Mouse (Mus musculus) brown adipose tissue, adult 24 weeks (tissue): Measurements from ENCODE around the gene Klhl40. TPM values are rescaled to one million over a fixed set of nuclear protein-coding genes. Genes with fewer than 3 reads are reported as not detected.

Experiments used
- H3K27ac ChIP-seq: fragments of 200-500 bp; replicated peaks from 2 replicates; pipeline ENCODE4 v1.5.1; 2012; ENCODE audit warnings: low read depth, mild to moderate bottlenecking, low read length
- H3K4me1 ChIP-seq: fragments of 200-500 bp; 2 replicates; pipeline ENCODE4 v1.6.1; 2012; ENCODE audit warnings: low read length, mixed read lengths; ENCODE audit not compliant: control insufficient read depth, insufficient read depth, insufficient read length
- H3K4me3 ChIP-seq: fragments of 200-500 bp; 2 replicates; pipeline ENCODE4 v1.5.1; 2012; ENCODE audit warnings: low read depth, mild to moderate bottlenecking, low read length, moderate library complexity; ENCODE audit not compliant: insufficient read depth
- polyA plus RNA-seq: library from polyadenylated mRNA; stranded (reverse); fragments of >200 nt; gene quantifications from 2 replicates; pipeline ENCODE4 v1.2.4, GENCODE M21; 2012; ENCODE audit not compliant: missing spikeins, insufficient read depth, insufficient read length

Klhl40 gene
- polyA plus RNA-seq, 1 experiment = 1.4 TPM

- no peak overlapping the region for H3K27ac ChIP-seq
- H3K4me1 ChIP-seq = no peaks in the 10 kb centered on the region; the same call in 1 of the 2 replicates
- H3K4me3 ChIP-seq = no peak overlapping the region
Measured at GRCm38 (mm10) chr9:121762248-121762647, 15.2 kb upstream of the Klhl40 start.

DNA sequence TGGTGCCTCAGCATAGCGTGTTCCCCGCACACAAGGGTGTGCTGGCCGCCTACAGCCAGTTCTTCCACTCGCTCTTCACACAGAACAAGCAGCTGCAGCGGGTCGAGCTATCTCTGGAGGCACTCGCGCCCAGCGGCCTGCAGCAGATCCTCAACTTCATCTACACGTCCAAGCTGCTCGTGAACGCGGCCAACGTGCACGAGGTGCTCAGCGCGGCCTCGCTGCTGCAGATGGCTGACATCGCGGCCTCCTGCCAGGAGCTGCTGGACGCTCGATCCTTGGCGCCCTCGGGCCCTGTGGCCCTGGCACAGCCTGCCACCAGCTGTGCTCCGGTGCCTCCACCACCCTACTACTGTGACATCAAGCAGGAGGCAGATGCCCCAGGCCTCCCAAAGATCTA is 14.6 kb upstream of the Klhl40 start:
- no peak overlapping the region for H3K4me3 ChIP-seq
- no peak overlapping the region for H3K27ac ChIP-seq
- no peaks in the 10 kb centered on the region; the same call in 1 of the 2 replicates for H3K4me1 ChIP-seq

- Histone ChIP-seq H3K4me1 (no peaks in the 10 kb centered on the region; the same call in 1 of the 2 replicates), H3K4me3 (no peak overlapping the region), H3K27ac (no peak overlapping the region)
Measured at GRCm38 (mm10) chr9:121763716-121764115, 13.7 kb upstream of the Klhl40 start.

GRCm38 (mm10) chr9:121765166-121765855 is 12.1 kb upstream of the Klhl40 start:
- Histone ChIP-seq H3K4me1 (no peaks in the 10 kb centered on the region; the same call in 1 of the 2 replicates), H3K4me3 (no peak overlapping the region), H3K27ac (no peak overlapping the region)

DNA sequence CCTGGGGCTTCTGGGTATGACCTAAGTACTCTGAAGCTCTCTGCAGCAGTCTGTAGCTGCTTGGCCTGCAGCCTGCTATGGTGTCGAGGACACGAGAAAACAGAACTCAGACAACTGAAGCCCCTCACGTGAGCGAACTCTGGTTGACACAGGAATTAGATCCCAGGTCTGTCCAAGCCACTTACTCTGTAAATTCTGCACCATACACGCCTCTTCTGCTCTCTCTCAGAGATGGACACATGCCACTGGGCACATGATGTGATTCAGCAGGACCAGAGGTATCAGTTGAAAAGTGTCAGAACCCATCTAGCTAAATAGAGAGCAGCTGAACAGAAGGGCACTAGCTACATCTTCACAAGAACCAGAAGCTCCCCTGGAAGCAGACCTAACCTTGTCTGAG is 5.0 kb upstream of the Klhl40 start:
- H3K27ac ChIP-seq = no peak overlapping the region

GRCm38 (mm10) chr9:121775951-121776350 is 1.5 kb upstream of the Klhl40 start:
- Histone ChIP-seq H3K27ac (no peak overlapping the region), H3K4me1 (no peaks in the 10 kb centered on the region), H3K4me3 (no peak overlapping the region)

More for the DNA sequence above, 5.0 kb upstream of the Klhl40 start:
- no peak overlapping the region for H3K4me3 ChIP-seq
- no peaks in the 10 kb centered on the region for H3K4me1 ChIP-seq

DNA sequence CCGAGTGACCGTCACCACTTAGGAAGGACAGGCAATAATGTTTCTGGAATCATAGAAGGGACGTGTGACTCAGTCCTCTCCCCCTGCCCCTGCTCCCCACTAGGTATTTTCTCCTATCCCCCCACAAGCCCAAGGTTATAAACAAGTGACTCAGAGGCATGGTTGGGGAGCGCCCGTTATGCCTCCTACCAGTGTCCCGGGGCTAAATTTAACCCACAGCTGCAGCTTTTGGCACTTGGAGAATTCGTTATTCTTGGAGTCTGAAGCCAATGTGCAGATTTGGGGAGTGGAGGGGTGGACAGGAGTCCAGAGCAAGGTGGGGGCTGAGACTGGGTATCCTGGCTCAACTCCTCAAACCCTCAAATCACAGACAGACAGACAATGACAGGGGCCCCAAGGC is 896 bp upstream of the Klhl40 start:
- no peak overlapping the region for H3K27ac ChIP-seq
- no peak overlapping the region for H3K4me3 ChIP-seq
- no peaks in the 10 kb centered on the region for H3K4me1 ChIP-seq

GRCm38 (mm10) chr9:121778066-121778624 is 738 bp downstream of the Klhl40 start:
- no peak overlapping the region for H3K27ac ChIP-seq
- H3K4me3 ChIP-seq = no peak overlapping the region

DNA sequence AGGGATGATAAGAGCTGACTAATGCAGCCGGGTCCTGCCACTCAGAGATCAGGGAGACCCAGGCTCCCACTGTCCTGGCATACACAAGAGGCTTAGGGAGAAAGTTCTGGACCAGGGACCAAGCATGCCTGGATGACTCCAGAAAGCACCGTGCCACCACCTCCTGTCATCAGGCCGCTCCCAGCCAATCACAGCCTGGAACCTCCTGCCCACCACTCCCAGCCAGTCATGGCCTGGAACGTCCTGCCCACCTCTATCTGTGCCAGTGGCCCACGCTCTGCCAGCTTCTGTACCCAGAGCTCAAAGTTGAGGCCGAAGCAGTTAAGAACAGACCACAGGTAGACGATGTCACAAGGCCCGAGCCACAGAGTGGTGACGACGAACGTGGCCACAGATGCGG is 7.4 kb downstream of the Klhl40 start:
- no peak overlapping the region for H3K27ac ChIP-seq
- H3K4me1 ChIP-seq = no peaks in the 10 kb centered on the region

More at GRCm38 (mm10) chr9:121778066-121778624, 738 bp downstream of the Klhl40 start:
- no peaks in the 10 kb centered on the region for H3K4me1 ChIP-seq

DNA sequence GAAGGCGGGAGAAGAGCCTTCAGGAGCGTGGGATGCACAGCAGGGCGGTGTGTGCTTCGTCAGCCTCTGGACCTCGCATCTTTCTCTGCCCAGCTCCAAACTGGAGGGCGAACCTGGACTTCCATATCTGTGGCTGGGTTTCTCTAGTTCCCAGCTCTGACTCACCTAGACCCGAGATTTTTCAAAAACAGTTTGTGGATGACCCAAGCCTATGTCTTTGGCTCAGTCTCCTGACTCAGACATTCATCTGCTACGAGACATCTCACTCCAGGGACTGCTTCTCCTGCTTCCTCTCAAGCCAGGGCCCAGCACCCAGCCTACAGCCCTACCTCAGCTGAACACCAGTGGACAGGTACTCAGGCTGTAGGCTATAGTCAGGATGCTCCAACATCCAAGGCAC is 7.9 kb downstream of the Klhl40 start:
- Histone ChIP-seq H3K4me1 (no peaks in the 10 kb centered on the region), H3K4me3 (no peak overlapping the region), H3K27ac (no peak overlapping the region)

More for the DNA sequence above, 7.4 kb downstream of the Klhl40 start:
- no peak overlapping the region for H3K4me3 ChIP-seq

GRCm38 (mm10) chr9:121786359-121786758 is 9.0 kb downstream of the Klhl40 start:
- H3K27ac ChIP-seq = no peak overlapping the region
- H3K4me3 ChIP-seq = no peak overlapping the region

GRCm38 (mm10) chr9:121791206-121791605 is 13.8 kb downstream of the Klhl40 start:
- Histone ChIP-seq H3K4me1 (no peaks in the 10 kb centered on the region), H3K27ac (no peak overlapping the region), H3K4me3 (no peak overlapping the region)

More at GRCm38 (mm10) chr9:121786359-121786758, 9.0 kb downstream of the Klhl40 start:
- H3K4me1 ChIP-seq = no peaks in the 10 kb centered on the region

DNA sequence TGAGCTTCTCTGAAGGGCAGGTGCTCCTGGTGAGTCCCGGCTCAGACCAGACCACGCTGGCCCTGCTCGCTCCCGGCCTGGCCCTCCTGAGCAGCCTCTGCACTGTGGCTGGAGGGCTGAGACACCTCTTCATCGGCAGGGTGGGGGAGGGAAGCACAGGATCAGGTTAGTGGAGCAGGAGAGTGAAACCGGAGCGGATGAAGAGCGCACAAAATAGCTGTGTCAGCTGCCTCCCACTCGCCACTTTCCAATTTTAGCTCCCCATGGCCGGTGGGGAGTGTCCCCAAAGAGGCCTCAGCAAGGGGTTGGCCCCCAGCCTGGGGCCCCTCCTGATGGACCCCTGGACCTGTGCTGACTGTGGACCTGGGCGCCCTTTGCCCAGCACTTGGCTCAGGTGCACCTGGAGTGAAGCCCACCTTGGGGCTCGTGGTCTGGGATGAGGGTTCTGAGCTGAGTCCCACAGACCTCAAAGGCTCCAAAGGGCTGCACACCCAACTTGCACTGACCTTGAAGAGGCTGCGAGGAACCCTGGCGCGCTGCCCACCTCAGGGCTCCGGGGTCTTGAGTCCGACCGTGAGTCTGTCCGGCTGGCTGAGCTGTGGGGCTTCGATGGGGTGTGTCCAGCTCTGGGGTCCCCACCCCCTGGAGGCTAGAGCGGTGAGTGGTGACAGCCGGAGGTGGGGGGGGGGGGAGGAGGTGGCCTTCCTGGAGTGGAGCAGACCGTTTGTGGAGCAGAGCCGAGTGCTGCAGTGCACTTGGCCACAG is 14.5 kb downstream of the Klhl40 start, which contains the start of gene Hhatl:
Gene Hhatl, minus strand, starts transcription at position 751 of the 765 bp plus-strand sequence.
- H3K4me3 ChIP-seq = no peak within 1 kb of the TSS
- no peaks in the 10 kb centered on the region for H3K4me1 ChIP-seq
- H3K27ac ChIP-seq = no peak within 1 kb of the TSS

DNA sequence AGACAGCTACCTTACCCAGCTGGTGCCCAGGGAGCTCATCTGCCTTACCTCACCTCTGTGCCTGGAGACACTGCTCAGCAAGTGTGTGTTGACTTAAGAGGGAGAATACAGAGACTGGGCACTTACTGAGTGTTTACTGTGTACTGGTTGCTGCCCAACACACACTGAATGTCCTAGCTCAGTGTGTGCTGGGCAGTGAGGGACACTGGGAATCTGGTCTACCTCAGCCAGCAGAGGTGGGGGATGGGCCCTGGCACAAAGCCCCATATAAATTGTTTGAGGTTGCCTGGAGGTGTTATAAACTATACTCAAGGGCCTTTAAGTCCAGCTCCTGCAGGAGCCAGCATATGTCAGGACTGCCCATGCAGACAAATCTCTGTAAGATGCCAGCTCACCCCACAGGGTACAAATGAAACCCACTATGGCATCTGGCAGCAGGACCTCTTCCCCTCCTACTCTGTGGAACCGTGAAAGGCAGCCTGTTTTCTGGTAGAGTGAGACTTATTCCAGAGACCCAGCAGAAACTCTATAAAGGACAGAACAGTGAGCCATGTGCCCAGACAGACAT is 17.6 kb downstream of the Klhl40 start:
- H3K4me3 ChIP-seq = no peak overlapping the region
- H3K27ac ChIP-seq = no peak overlapping the region
- no peaks in the 10 kb centered on the region for H3K4me1 ChIP-seq

- Histone ChIP-seq H3K27ac (no peak overlapping the region), H3K4me3 (no peak overlapping the region), H3K4me1 (no peaks in the 10 kb centered on the region)
Measured at GRCm38 (mm10) chr9:121797722-121798121, 20.3 kb downstream of the Klhl40 start.
